Mouse (Mus musculus) megakaryocyte, embryonic 14.5 days (primary cell): ENCODE measurements at regions not wholly inside any gene's neighbourhood (a gene's known extent, or its start where the extent isn't known, plus 50 kb on each side); places are given as distances from the start of the nearest gene placed in this dataset.

ENCODE experiments used
- FLI1 ChIP-seq: IDR thresholded peaks from 2 replicates; pipeline ENCODE4 v1.6.1; 2012; ENCODE audit warnings: low read length, inconsistent platforms, mixed read lengths
- GATA1 ChIP-seq: IDR thresholded peaks from 3 replicates; pipeline ENCODE4 v1.6.1; 2012; ENCODE audit warnings: mixed read lengths, low read length, inconsistent platforms, borderline replicate concordance

DNA sequence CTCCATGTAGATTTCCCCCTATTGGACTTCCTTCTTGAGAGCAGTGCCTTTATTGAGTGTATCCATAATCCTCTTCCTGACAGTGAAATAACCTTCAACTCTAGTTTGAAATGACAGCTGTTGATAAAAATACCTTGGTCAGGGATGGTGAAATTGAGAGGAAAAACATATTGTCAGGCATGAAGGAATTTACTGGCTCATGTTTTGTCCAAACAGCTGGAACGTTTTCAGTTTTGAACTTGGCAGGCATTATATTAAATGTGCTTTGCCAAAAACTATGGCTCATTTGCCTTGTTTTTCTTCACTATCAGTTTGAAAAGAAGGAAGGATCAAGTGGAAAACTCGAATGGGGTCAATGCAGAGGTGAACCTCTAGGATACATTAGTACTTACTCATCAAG lies 457.7 kb upstream of the Ccdc54 start:
- TF ChIP-seq GATA1 (no peak), FLI1 (no peak)
